Mouse (Mus musculus) T-helper 1 cell (primary cell): ENCODE data around the gene Pik3ap1.

Experiments used
- in situ Hi-C: fragments of 300-600 bp; cut with MboI, MseI; formaldehyde crosslinking; loops from one replicate; pipeline ENCODE4 v1.15.1; 2025; ENCODE audit warnings: high pct_unique_total_duplicates

The Pik3ap1 gene

DNA sequence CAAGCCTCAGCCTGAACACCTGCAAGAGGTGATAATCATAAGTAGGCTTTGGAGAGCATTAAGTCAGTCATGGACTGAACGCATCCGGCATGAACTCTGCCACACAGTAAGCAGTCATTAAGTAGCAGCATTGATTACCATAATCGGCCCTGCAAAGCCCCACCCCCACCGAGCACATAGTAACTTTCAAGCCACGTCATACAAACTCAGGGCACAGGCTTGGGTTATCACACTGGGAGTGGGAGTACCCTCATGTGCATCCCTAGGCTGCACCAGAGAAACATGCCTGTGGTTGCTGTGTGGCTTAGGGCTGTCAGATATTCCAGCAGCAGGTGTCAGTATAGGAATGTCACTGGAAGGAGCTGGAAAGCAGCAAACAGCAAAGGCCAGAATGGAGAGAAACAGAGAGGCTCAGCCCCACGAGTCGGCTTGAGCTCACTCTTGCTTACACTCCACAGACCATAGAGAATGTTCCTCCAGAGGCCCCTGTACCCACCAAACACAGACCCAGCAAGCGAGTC, 105.1 kb downstream of the Pik3ap1 start:
- in situ Hi-C loops, result no loop called here

DNA sequence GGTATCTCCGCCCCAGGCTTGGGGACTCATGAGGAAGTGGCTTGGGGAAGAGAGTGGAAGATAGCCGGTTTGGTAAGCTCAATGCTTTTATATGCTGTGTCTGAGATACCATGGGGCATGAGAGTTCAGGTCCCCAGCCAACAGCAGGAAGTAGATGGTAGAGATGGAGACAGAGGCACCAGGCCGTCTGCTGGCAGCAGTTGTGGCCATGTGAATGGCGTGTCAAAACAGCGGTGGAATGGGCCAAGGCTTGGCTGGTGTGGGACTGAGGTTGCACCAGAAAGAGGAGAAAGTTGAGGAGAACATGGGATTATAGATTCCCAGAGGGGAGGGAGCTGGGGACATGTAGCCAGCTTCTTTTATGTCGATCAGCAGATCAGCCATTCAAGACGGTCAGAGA, 106.3 kb downstream of the Pik3ap1 start:
- in situ Hi-C loops, result no loop called here

DNA sequence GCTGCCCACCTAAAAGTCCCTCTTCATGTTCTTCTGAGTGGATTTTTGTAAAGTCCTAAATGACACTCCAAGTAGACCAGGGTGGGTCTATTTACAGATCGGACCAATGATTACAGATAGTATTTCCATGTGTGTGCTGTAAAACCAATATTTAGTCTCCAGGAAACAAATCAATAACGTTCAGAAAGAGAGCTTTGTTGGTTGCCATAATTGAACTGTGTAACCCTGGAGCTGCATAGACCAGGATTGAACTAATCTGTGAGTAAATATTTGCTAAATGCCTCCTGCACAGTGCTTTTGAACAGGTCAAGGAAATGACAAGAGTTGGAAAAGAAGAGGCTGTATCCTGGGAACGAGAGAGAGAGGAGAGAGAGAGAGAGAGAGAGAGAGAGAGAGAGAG, 109.3 kb downstream of the Pik3ap1 start:
- in situ Hi-C loops, result no loop called here

DNA sequence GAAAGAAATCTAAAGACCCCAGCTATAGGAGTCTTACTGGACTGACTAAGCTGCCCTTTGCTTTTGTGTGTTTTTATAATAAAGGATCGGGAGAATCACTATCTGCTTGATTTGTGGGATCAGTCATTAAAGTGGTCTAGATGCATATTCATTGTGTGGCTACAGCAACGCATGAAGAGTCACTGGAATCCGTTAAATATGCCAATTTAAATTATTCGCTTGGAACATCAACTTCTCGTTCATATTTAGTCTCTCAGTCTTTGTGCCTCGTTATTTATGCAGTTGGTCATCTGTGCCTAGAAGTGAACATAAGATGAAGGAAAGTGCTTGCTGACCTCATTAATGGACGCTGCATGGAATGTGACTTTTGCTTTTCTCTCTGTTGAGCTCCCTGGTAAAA, 114.0 kb downstream of the Pik3ap1 start:
- in situ Hi-C loops, result no loop called here

DNA sequence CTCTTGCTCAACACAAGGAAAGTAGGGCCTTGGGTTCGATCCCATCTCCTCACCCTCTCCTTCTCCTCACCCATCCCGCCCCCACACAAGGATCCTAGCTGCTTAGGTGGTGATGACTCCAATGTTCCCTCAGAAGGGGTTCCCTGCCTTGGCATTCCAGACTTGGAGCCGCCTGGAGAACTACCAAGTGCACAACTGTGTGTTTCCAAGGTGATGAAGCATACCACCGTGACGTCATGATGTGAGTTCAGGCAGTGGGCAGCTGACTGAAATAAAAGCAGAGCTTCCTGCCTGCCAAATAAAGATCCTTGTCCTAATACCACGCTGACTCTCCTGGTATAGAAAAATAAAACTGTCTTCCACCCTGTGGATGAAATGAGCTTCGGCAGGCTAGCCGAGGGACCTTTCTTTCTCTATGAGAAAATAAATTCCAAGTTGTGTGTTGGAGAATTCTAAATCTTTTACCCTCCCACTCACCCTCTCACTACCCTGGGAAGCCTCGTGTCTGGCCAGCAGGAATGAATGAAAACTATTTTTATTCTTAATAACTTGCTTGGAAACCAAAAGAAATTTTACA, 114.7 kb downstream of the Pik3ap1 start:
- in situ Hi-C loops, result no loop called here

DNA sequence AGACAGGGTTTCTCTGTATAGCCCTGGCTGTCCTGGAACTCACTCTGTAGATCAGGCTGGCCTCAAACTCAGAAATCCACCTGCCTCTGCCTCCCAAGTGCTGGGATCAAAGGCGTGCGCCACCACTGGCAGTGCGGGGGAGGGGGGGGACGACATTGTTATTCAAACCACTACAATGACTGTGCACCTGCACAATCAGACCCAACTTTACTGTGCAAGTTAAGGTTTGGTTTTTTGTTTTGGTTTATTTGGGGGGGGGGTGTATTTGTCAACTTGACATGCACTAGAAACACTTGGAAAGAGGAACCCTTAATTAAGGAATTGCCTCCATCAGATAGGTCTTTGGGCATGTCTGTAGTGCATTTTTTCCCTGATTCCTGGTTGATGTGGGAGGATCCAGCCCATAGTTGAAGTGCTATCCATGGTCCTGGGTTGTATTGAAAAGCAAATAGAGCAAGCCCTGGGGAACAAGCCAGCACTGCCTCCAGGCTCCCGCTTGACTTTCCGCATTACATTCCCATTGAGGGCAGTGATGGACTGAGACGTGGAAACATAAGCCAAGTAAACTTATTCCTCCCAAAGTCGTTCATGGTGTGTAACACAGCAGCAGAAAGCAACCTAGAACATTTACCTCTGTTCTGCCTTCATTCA, 118.5 kb downstream of the Pik3ap1 start:
- in situ Hi-C loops, result no loop called here

DNA sequence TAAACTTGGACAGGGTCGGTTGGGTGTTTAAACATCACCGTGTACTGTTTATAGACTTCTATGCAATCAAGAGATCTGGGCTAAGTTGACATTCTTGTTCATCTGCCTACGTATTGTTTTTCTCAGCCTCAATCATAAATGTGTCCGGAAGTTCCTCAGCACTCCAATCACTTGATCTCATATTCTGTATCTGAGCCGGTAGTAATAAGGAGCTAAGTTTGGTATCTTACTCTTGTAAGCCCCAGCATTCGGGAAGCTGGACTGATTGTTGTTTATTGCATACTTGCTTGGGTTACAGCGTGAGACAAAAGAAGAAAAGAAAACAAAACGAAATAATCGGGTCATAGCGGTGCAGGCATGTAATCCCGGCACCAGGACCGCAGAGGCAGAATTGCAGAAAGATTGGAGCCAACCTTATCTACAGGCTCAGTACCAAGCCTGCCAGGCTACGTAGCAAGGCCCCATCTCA, 120.5 kb downstream of the Pik3ap1 start:
- in situ Hi-C loops, result no loop called here

DNA sequence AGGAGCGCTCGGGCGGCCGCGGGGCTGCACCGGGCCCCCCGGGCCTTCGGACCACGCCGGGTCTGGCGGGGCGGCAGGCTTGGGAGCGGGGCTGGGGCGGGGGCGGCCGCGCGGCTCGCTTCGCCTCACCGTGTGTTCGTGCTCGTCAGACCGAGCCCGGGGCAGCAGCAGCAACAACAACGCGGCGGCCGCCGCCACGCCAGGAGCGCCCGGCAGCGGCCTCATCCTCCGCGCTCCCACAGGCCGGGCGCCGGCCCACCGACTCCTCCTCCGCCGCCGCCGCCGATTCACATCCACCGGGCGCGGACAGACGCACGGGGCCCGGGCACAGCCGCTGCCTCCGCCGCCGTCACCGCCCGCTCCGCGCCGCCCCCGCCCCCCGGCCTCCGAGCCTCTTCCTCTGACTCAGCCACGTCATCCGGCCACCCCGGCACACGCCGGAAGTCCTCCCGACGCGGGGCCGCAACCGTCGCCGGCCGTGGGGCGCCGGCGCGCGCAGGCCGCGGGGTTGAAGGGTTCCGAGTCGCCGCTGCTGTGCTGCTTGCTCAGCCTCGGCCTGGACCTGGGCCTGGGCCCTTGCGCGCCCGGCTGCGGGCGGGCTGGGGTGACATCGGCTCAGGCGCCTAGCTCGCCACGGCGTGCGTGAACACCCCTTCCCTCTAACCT, 121.1 kb downstream of the Pik3ap1 start, which contains the start of gene Tm9sf3:
Gene Tm9sf3, minus strand, starts transcription at position 368 of the 666 bp plus-strand sequence.
- in situ Hi-C loops, result no loop called here

DNA sequence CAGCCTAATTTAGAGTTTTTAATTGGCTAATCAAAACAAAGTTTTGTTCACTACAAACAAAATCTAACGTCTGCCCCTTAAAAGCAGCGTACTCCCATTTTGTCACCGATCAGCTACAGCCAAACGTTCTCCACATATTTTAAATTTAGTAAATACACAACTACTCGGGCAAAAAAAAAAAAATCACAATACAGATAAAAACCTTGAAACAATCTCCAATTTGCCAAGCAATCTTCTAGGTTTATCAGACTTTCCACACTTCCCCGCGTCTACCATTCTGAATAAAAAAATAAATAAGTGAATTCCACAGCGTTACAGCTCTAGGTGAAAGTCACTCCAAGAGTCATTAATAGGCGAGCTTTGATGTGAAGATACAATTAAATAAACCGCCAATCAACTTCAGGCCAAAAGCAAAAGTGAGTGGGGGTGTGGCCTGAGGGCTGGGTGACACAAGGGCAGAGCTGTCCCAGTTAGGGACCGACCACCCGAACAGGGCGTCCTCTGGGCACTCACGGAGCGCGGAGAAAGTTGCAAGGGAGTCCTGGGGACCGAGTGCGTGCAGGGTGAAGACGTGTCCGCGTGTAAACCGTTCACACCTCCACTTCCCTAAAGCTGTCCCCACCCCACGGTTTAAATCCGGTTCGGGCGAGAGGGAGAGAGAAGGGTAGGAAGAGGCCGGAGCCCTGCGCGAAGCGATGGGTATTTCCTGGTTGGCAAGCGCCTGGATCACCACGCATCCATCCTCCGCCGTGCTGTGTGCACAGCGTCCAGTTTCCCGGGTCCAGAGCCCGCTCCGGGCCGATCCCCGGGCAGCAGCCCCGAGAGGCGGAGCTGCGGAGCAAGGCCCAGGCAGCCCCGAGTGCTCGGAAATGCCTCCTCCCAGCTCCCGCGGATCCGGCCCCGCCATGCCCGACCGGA, 121.9 kb downstream of the Pik3ap1 start:
- in situ Hi-C loops, result no loop called here

DNA sequence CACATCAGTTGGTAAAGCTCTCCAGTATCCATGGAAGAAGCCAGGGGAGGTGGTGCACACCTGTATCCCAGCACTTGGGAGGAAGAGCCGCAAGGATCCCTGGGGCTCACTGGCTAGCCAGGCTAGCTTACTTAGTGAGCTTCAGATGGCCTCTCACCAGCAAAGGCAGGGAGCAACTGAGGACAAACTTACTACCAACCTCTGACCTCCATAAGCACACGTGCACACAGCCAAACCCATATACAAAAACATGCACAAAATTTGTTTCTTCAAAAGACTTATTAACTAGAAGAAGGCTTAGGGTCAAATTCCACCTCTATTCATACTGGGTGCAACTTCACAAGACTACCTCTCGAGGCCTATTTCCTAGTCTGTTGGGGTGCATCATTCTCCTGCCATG, 124.2 kb downstream of the Pik3ap1 start:
- in situ Hi-C loops, result no loop called here

DNA sequence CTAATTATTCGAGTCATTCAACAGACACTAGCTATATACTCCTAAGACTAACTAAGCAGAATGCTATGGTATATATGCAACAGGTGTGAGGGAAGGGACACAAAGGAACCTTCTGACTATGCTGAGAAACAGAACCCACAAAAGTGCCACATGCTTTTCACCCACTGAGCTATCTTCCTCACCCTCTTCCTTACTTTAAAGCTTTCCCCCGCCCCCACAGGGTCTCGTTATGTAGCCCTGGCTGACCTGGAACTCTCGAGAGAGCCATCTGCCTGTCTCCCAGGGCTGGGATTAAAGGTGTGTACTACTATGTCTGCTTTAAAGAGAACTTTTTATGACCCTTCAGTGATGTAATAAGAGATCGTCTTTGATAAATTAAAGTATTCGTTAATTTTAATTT, 125.6 kb downstream of the Pik3ap1 start:
- in situ Hi-C loops, result no loop called here

DNA sequence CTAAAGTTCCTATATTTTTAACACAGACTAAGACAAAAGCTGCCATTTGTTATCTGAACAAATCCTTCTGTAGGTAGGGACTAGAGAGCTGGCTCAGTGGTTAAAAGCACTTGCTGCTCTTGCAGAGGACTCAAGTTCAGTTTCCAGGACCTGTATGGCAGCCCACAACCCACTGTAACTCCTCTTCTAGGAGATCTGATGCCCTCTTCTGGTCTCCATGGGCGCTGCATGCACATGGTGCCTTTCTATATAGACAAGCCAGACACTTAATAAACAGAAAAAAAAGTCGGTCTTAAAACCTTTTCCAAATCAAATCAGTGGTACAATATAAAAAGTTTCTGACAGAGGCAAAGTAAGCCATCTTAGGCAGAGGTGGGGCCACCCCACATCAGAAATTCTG, 126.2 kb downstream of the Pik3ap1 start:
- in situ Hi-C loops, result no loop called here

DNA sequence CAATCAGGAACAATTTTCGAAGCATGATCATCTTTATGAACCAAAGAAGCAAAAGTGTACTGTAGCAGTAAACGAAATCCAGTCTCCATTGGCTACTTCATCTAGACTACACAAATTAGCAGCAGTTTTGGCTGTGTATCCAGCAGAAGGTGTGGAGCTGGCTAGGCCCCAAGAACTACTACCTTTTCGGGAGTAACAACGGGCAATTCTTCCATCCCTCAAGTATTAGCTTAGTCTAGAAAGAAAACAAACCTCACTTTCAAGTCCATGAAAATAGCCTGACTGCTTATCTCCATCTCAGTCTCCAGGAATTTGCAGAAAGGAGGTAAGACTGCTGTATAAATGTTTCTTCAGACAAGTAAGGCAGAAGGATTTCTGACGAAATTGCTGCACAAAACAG, 130.3 kb downstream of the Pik3ap1 start:
- in situ Hi-C loops, result no loop called here

DNA sequence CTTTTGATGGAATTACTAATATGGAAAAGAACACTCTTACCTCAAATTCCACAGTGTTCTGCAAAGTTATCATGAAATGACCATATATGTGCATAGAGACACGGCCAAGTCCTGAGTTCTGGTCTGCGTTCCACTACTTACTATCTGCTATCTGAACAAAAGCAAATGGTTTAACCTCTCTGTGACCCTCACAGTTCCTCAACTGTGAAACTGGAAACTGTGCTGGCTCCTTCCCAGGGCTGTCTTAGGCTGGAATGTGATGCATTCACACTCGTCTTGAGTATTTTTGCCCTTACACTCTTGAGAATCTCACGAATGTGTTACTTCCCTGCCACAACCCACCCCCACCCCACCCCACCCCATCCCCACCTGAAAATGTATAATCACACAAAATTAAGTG, 135.9 kb downstream of the Pik3ap1 start:
- in situ Hi-C loops, result no loop called here

DNA sequence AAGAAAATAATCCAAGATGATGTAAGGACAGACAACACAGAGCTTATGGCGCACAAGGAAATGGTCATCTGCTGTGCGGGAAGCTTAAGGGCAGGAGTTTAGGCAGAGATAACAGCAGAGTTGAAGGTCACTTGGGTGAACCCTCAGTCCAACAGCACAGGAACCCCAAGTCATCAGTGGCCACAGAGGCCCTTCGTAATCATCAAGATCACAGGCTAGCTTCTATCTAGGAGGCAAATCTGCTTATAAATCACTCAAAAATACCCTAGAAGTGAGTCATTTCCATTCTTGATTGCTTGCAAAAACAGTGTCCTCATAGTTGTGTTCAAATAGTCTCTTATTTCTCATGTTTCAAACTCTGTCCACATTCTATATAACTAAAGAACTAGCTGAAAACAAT, 136.6 kb downstream of the Pik3ap1 start:
- in situ Hi-C loops, result no loop called here

DNA sequence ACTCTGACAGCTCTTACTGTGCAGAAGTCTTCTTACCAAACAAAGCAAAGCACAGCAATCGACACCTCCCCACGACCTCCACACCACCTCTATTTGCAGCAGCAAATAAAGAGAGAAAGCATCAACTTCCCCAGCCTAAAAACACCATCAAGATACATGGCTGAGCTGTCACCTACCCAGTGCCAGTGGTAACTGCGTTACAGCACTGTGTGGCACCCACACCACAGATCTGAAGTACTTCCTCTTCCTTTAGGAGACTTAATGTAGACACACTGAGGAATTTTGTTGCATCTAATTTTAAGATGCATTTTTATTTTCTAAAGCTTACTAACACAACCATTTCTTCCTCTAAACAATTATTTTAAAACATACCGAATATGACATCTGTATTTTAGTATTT, 138.6 kb downstream of the Pik3ap1 start:
- in situ Hi-C loops, result no loop called here

DNA sequence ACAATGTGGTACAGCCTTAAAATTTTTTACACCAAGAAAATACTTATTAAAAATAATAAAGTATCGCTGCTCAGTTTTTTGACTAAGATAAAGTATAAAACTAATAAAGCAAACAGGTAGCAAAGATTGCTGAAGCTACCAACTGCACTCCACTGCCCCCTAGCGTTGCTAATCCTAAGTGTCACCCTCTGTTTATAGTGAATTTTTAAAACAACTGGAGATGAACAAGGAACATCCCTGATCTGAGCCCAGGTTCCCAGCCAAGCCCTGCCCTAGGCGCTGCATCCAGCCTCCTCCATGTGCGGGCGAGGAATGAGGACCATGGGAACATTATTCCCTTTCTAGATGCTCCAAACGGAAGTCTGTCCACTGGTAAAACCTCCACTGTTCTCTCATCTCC, 140.3 kb downstream of the Pik3ap1 start:
- in situ Hi-C loops, result no loop called here

DNA sequence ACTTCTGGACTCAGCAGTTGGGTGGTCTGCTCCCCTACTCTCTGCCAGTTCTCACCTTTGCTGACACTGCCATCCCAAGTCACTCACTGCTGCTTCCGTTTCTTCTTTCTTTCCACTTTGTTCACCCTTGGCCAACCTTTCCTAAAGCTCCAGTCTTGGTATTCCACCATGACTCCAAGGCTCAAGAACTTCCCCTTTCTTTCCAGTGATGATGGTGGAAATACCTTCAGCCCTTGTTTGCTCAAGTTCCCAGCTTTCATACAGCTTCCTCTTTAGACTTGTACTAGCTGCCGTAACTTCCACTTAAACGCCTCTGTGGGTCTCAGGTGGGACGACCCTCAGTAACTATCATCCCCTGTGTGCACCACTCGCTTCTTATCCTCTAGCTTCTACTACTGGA, 142.9 kb downstream of the Pik3ap1 start:
- in situ Hi-C loops, result no loop called here

DNA sequence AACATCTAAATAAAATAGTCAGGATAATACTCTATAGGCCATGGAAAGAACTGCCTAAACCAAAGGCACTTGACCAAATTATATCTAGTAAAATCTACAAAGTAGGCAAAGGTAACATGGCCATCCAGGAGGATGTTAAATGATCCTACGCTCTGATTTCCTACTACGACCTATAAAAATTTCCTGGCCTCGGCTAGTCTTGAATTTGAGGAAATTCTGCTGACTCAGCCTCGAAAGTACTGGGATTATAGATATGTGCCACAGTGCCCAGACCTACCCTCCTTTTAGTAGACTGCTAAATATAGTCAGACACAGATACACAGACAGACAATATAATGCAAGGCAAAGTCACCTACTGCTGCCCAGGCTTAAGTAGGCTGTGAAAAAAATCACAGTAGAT, 151.2 kb downstream of the Pik3ap1 start:
- in situ Hi-C loops, result no loop called here
